Mouse (Mus musculus) heart, postnatal 0 days (tissue): ENCODE measurements at regions not wholly inside any gene's neighbourhood (a gene's known extent, or its start where the extent isn't known, plus 50 kb on each side); places are given as distances from the start of the nearest gene placed in this dataset.

ENCODE experiments used
- CTCF ChIP-seq: IDR thresholded peaks from 2 replicates; pipeline ENCODE4 v1.5.1; 2016; ENCODE audit warnings: antibody characterized with exemption, control low read depth, low read depth
- EP300 ChIP-seq: IDR thresholded peaks from 2 replicates; pipeline ENCODE4 v1.6.1; 2016; ENCODE audit warnings: antibody characterized with exemption, low read depth

DNA sequence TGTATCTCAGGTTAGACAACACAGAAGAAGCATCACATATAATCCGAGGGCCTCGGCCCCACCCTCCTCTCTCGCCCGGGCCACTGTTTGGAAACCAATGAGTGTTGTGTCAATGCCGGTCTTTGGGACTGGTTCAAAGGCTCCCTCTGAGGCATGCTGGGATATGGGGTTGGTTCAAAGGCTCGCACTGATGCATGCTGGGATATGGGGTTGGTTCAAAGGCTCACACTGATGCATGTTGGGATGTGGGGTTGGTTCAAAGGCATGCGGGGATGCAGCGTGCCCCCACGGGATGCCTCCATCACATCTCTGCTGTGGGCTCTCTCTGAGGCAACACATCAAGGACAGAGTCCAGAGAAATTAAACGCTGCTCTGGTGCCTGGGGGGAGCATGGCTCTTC lies 73.3 kb downstream of the Tbx3 start:
- TF ChIP-seq CTCF (no peak), EP300 (no peak)
